Mouse (Mus musculus): ENCODE results near the gene Vill. TPM values are rescaled to one million over a fixed set of nuclear protein-coding genes. Genes with fewer than 3 reads are reported as not detected.

Vill gene
- polyA plus RNA-seq, 1 experiment from 2014 or later, result 43.0 TPM

- Histone ChIP-seq H3K9ac (ENCODE audit: low read length) (no peak overlapping the region), H3K4me3 (replicated peaks; ENCODE audit: low read length) (no peak overlapping the region), H3K4me1 (ENCODE audit: control insufficient read depth, insufficient read depth, low read length) (peaks cover 3% of the 10 kb centered on the region; the same call in 1 of the 2 replicates), H3K27me3 (ENCODE audit: control insufficient read depth, insufficient read depth, low read length) (no peaks in the 10 kb centered on the region), H3K9me3 (replicated peaks; ENCODE audit: control insufficient read depth, low read length) (no peaks in the 10 kb centered on the region), H3K27ac (ENCODE audit: low read length) (no peak overlapping the region), H3K4me2 (ENCODE audit: low read depth, low read length) (no peak overlapping the region), H3K36me3 (ENCODE audit: control insufficient read depth, insufficient read depth, low read length) (no peaks in the 10 kb centered on the region)
- no peak for ATAC-seq (ENCODE audit: insufficient read depth, low FRiP score)
- whole genome bisulfite sequencing, result 76% methylated on average over 19 of the region's 19 CpGs
Observed at GRCm38 (mm10) chr9:119033111-119033921, 19.3 kb upstream of the Vill start.

DNA sequence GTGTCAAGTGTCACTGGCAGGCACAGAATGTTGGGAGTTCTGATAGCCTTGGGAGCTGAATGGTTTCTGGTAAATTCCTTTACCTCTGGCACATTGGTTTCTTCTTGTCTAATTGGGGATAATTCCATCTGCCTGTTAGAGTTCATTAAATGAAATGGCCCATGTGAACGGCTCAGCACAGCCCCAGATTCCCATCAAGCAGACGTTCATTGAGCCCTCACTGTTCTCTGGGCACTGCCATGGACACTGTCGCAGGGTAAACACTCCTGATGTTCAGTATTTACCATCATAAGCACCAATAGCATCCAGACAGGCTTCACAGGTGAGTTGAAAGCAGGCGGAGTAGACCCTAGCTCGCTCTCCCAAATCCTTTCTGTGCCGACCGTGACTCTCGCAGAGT is 18.5 kb upstream of the Vill start:
- no peak overlapping the region for H3K27ac ChIP-seq (ENCODE audit: low read length)
- ATAC-seq (ENCODE audit: insufficient read depth, low FRiP score), result no peak
- peaks cover 3% of the 10 kb centered on the region; the same call in 1 of the 2 replicates for H3K36me3 ChIP-seq (ENCODE audit: control insufficient read depth, insufficient read depth, low read length)
- H3K9ac ChIP-seq (ENCODE audit: low read length), result no peak overlapping the region
- 89% methylated on average over 8 of the region's 8 CpGs for WGBS
- no peaks in the 10 kb centered on the region for H3K27me3 ChIP-seq (ENCODE audit: control insufficient read depth, insufficient read depth, low read length)
- H3K9me3 ChIP-seq (replicated peaks; ENCODE audit: control insufficient read depth, low read length), result no peaks in the 10 kb centered on the region
- H3K4me2 ChIP-seq (ENCODE audit: low read depth, low read length), result no peak overlapping the region
- no peak overlapping the region for H3K4me3 ChIP-seq (replicated peaks; ENCODE audit: low read length)
- H3K4me1 ChIP-seq (ENCODE audit: control insufficient read depth, insufficient read depth, low read length), result peaks cover 3% of the 10 kb centered on the region; the same call in 1 of the 2 replicates

GRCm38 (mm10) chr9:119034676-119035665 is 17.6 kb upstream of the Vill start:
- no peaks in the 10 kb centered on the region for H3K9me3 ChIP-seq (replicated peaks; ENCODE audit: control insufficient read depth, low read length)
- H3K4me2 ChIP-seq (ENCODE audit: low read depth, low read length), result no peak overlapping the region
- no peak overlapping the region for H3K9ac ChIP-seq (ENCODE audit: low read length)
- H3K4me1 ChIP-seq (ENCODE audit: control insufficient read depth, insufficient read depth, low read length), result peaks cover 3% of the 10 kb centered on the region; the same call in 1 of the 2 replicates
- peaks cover 3% of the 10 kb centered on the region; the same call in 1 of the 2 replicates for H3K36me3 ChIP-seq (ENCODE audit: control insufficient read depth, insufficient read depth, low read length)
- no peak for ATAC-seq (ENCODE audit: insufficient read depth, low FRiP score)
- no peaks in the 10 kb centered on the region for H3K27me3 ChIP-seq (ENCODE audit: control insufficient read depth, insufficient read depth, low read length)
- H3K4me3 ChIP-seq (replicated peaks; ENCODE audit: low read length), result no peak overlapping the region
- WGBS, result 91% methylated on average over 29 of the region's 29 CpGs
- no peak overlapping the region for H3K27ac ChIP-seq (ENCODE audit: low read length)

DNA sequence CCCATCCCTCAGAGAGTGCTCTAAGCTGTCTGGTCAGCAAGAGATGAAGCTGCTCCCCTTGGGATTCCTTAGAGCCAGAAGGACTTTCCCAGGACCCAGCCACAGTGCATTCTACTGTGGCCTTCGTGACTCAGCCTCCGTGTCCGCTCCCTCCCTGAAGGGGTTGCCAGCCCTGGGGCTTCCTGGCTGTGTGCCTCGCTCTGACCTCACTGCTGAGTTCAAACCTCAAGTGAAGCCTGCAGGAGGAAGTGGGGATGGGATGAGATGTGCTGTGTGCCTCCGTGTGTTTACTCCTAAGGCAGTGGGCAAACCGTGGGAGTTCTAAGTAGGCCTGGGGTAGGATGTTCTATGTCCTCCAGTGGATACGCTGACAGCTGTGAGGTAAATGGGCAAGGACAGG is 16.7 kb upstream of the Vill start:
- Histone ChIP-seq H3K27me3 (ENCODE audit: control insufficient read depth, insufficient read depth, low read length) (no peaks in the 10 kb centered on the region), H3K4me3 (replicated peaks; ENCODE audit: low read length) (no peak overlapping the region), H3K36me3 (ENCODE audit: control insufficient read depth, insufficient read depth, low read length) (peaks cover 3% of the 10 kb centered on the region; the same call in 1 of the 2 replicates), H3K4me2 (ENCODE audit: low read depth, low read length) (no peak overlapping the region), H3K9ac (ENCODE audit: low read length) (no peak overlapping the region), H3K4me1 (ENCODE audit: control insufficient read depth, insufficient read depth, low read length) (peaks cover 3% of the 10 kb centered on the region; the same call in 1 of the 2 replicates), H3K9me3 (replicated peaks; ENCODE audit: control insufficient read depth, low read length) (no peaks in the 10 kb centered on the region), H3K27ac (ENCODE audit: low read length) (no peak overlapping the region)
- 64% methylated on average over 7 of the region's 7 CpGs for WGBS
- ATAC-seq (ENCODE audit: insufficient read depth, low FRiP score), result no peak; the same call in 1 of the 2 replicates

DNA sequence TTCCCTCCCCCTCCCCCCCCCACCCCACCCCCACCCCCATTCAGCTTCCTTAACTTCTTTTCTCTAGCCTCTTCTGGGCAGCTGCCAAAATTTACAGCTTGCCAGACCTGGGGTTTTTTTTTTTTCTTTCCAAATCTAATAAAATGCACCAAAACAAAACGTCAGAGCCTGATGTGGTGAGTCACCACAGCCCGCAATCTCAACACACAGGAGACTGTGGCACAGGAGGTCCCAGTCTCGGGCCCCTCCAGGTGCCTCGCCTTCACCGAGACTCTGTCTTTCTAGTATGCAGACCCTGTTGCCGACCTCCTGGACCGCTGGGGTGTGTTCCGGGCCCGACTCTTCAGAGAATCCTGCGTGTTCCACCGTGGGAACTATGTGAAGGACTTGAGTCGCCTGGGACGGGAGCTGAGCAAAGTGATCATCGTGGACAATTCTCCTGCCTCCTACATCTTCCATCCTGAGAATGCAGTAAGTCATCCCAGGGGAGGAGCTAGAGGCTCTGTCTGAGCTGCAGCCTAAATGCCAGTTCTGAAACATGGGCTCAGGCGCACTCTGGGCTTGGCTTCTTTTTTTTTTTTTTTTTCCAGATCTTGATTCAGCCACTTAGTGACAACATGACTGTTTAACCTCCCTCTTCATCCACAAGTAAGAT is 15.4 kb upstream of the Vill start:
- 66% methylated on average over 15 of the region's 15 CpGs for WGBS
- no peak for ATAC-seq (ENCODE audit: insufficient read depth, low FRiP score)
- H3K9me3 ChIP-seq (replicated peaks; ENCODE audit: control insufficient read depth, low read length), result no peaks in the 10 kb centered on the region
- no peaks in the 10 kb centered on the region for H3K27me3 ChIP-seq (ENCODE audit: control insufficient read depth, insufficient read depth, low read length)
- peaks cover 3% of the 10 kb centered on the region; the same call in 1 of the 2 replicates for H3K4me1 ChIP-seq (ENCODE audit: control insufficient read depth, insufficient read depth, low read length)
- no peak overlapping the region for H3K4me3 ChIP-seq (replicated peaks; ENCODE audit: low read length)
- H3K9ac ChIP-seq (ENCODE audit: low read length), result no peak overlapping the region
- H3K4me2 ChIP-seq (ENCODE audit: low read depth, low read length), result no peak overlapping the region
- no peak overlapping the region for H3K27ac ChIP-seq (ENCODE audit: low read length)
- H3K36me3 ChIP-seq (ENCODE audit: control insufficient read depth, insufficient read depth, low read length), result peaks cover 3% of the 10 kb centered on the region; the same call in 1 of the 2 replicates

DNA sequence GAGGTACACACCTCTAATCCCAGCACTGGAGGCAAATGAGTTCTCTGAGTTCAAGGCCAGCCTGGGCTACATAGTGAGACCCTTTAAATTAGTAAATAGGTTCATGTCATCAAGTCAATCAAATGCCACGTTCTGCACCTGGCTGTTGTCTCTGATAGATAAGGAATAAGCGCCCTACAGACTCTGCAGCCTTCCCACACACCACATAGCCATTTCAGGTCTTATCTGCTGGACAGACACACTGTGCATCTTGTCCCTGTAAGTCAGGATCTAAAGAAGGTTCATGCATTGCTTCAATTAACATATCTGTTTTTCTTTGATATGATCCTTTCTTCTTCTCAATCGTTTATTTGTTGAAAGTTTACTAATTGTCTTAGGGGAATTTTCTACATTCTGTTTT is 14.0 kb upstream of the Vill start:
- no peaks in the 10 kb centered on the region for H3K27me3 ChIP-seq (ENCODE audit: control insufficient read depth, insufficient read depth, low read length)
- no peak overlapping the region for H3K9ac ChIP-seq (ENCODE audit: low read length)
- no peaks in the 10 kb centered on the region for H3K9me3 ChIP-seq (replicated peaks; ENCODE audit: control insufficient read depth, low read length)
- H3K27ac ChIP-seq (ENCODE audit: low read length), result no peak overlapping the region
- H3K36me3 ChIP-seq (ENCODE audit: control insufficient read depth, insufficient read depth, low read length), result peaks cover 3% of the 10 kb centered on the region; the same call in 1 of the 2 replicates
- ATAC-seq (ENCODE audit: insufficient read depth, low FRiP score), result no peak
- H3K4me3 ChIP-seq (replicated peaks; ENCODE audit: low read length), result no peak overlapping the region
- peaks cover 3% of the 10 kb centered on the region; the same call in 1 of the 2 replicates for H3K4me1 ChIP-seq (ENCODE audit: control insufficient read depth, insufficient read depth, low read length)
- no peak overlapping the region for H3K4me2 ChIP-seq (ENCODE audit: low read depth, low read length)
- 85% methylated on average over 3 of the region's 3 CpGs for WGBS

DNA sequence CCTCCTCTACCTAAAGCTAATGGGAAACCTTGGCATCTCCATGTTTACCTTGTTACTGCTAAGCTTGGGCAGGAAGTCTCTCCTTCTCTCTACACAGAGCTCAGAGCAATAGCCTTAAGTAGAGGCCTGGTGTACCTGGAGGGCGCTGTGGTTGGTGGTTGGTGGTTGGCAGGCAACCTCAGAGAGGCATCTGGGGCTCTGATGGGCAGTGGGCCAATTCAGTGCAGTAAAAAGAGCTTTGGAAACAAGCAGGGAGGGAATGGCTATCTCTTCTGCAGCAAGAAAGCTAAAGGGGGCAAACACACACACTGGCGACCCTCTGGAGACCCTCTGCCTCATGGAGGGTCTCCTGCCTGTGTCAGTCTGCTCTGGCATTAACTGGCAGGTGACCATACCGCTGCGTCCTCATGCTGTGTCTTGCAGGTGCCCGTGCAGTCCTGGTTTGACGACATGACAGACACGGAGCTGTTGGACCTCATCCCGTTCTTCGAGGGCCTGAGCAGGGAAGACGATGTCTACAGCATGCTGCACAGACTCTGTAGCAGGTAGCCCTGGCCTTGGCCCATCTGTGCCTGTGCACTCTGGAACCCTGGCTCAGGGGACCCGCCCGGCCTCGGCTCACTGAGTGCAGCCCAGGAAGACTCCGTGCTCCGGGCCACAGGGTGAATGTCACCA is 12.3 kb upstream of the Vill start:
- Histone ChIP-seq H3K9ac (ENCODE audit: low read length) (no peak overlapping the region), H3K4me3 (replicated peaks; ENCODE audit: low read length) (no peak overlapping the region), H3K27me3 (ENCODE audit: control insufficient read depth, insufficient read depth, low read length) (no peaks in the 10 kb centered on the region), H3K4me1 (ENCODE audit: control insufficient read depth, insufficient read depth, low read length) (peaks cover 3% of the 10 kb centered on the region; the same call in 1 of the 2 replicates), H3K4me2 (ENCODE audit: low read depth, low read length) (no peak overlapping the region), H3K9me3 (replicated peaks; ENCODE audit: control insufficient read depth, low read length) (no peaks in the 10 kb centered on the region), H3K36me3 (ENCODE audit: control insufficient read depth, insufficient read depth, low read length) (peaks cover 3% of the 10 kb centered on the region; the same call in 1 of the 2 replicates), H3K27ac (ENCODE audit: low read length) (no peak overlapping the region)
- no peak for ATAC-seq (ENCODE audit: insufficient read depth, low FRiP score)
- 89% methylated on average over 15 of the region's 15 CpGs for WGBS

GRCm38 (mm10) chr9:119048182-119048903 is 4.2 kb upstream of the Vill start:
- peak overlapping the region; percentile 7; the same call in 1 of the 2 replicates for H3K27ac ChIP-seq (ENCODE audit: low read length)
- WGBS, result 61% methylated on average over 11 of the region's 11 CpGs
- no peaks in the 10 kb centered on the region for H3K9me3 ChIP-seq (replicated peaks; ENCODE audit: control insufficient read depth, low read length)
- no peaks in the 10 kb centered on the region for H3K36me3 ChIP-seq (ENCODE audit: control insufficient read depth, insufficient read depth, low read length)
- no peak for ATAC-seq (ENCODE audit: insufficient read depth, low FRiP score)
- no peak overlapping the region for H3K4me2 ChIP-seq (ENCODE audit: low read depth, low read length)
- no peak overlapping the region for H3K9ac ChIP-seq (ENCODE audit: low read length)
- H3K27me3 ChIP-seq (ENCODE audit: control insufficient read depth, insufficient read depth, low read length), result no peaks in the 10 kb centered on the region
- H3K4me3 ChIP-seq (replicated peaks; ENCODE audit: low read length), result no peak overlapping the region
- H3K4me1 ChIP-seq (ENCODE audit: control insufficient read depth, insufficient read depth, low read length), result peaks cover 16% of the 10 kb centered on the region
